Comparison of ENCODE assay signal across 8 mouse cellular contexts in the genomic region with DNA sequence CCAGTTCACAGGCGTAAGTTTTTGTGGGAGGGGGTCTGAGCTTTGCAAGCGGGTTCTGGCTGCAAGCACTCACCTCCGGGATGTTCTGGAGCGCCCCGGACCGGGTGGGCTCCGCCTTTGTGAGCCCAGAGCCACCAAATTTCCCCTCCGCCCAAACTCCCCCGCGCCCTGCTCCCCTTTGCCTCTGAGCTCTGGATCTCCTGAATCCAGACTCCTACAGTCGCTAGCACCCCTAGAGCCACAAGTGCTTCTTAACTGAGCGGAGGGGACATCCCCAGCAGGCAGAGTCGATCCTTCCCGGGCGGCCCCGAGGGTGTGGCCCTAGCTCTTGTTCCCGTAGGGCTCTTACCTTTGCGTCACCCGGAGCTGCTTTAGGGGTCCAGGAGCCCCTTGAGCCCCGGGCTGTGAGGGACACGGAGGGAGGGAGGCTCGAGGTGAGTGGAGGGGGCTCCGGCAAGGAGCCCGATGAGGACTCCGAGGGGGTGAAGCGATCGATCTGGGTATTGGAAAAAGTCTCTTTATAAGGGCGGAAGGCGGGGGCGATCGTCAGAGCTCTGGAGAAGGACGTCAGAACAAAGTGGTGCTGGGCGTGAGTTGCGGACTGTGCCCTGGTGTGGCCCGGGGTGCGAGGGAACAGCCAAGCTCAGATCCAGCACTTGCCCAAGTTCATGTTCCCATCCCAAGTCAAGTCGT. TPM values are rescaled to one million over a fixed set of nuclear protein-coding genes. Genes with fewer than 3 reads are reported as not detected.
DNase-seq lines count a peak whose midpoint lies in the region; ATAC-seq lines count a peak whose summit lies in the region.

No protein-coding gene starts in this region.

- H3K27ac ChIP-seq in heart, embryonic 16.5 days (ENCODE audit: low read length): no peak overlapping the region
- H3K27ac ChIP-seq in embryonic facial prominence, embryonic 12.5 days: no peak overlapping the region
- H3K27ac ChIP-seq in limb, embryonic 10.5 days: peak overlapping the region; percentile 77

- ATAC-seq in heart, embryonic 16.5 days (replicated peaks; ENCODE audit: extremely low read depth, insufficient read depth, low FRiP score): no peak
- ATAC-seq in embryonic facial prominence, embryonic 12.5 days (ENCODE audit: insufficient number of reproducible peaks, insufficient read depth, low FRiP score, low TSS enrichment): peak; percentile 67

- peak overlapping the region; percentile 81 for H3K4me2 ChIP-seq in heart, embryonic 16.5 days (ENCODE audit: low read depth, low read length)
- peak overlapping the region; percentile 89 for H3K4me2 ChIP-seq in embryonic facial prominence, embryonic 12.5 days (replicated peaks)

- peaks cover 5% of the 10 kb centered on the region; the same call in 1 of the 2 replicates for H3K4me1 ChIP-seq in heart, embryonic 16.5 days (ENCODE audit: control insufficient read depth, insufficient read depth, low read length)
- H3K4me1 ChIP-seq in embryonic facial prominence, embryonic 12.5 days: no peaks in the 10 kb centered on the region
- peaks cover 6% of the 10 kb centered on the region; the same call in 1 of the 2 replicates for H3K4me1 ChIP-seq in limb, embryonic 10.5 days

- H3K9me3 ChIP-seq in heart, embryonic 16.5 days (replicated peaks; ENCODE audit: control insufficient read depth, low read length): no peaks in the 10 kb centered on the region
- no peaks in the 10 kb centered on the region for H3K9me3 ChIP-seq in embryonic facial prominence, embryonic 12.5 days
- H3K9me3 ChIP-seq in limb, embryonic 10.5 days (replicated peaks): no peaks in the 10 kb centered on the region

- 3% methylated on average over 37 of the region's 37 CpGs for WGBS in heart, embryonic 16.5 days
- under 1% methylated on average over 37 of the region's 37 CpGs for WGBS in embryonic facial prominence, embryonic 12.5 days
- under 1% methylated on average over 37 of the region's 37 CpGs for WGBS in limb, embryonic 10.5 days

- H3K36me3 ChIP-seq in heart, embryonic 16.5 days (ENCODE audit: control insufficient read depth, insufficient read depth): no peaks in the 10 kb centered on the region
- no peaks in the 10 kb centered on the region for H3K36me3 ChIP-seq in embryonic facial prominence, embryonic 12.5 days
- no peaks in the 10 kb centered on the region for H3K36me3 ChIP-seq in limb, embryonic 10.5 days

- DNase-seq in heart, adult 11 months: no peak
- peak; percentile 29 for DNase-seq in ES-CJ7 (ENCODE audit: low read depth, low spot score)
- peak; percentile 54 for DNase-seq in limb, embryonic 10.5 days (ENCODE audit: low spot score)
- peak; percentile 45 for DNase-seq in retina, postnatal 1 day
- DNase-seq in adrenal gland, adult 2 months: no peak
- DNase-seq in cerebellum, adult 11-12 months: no peak

- H3K27me3 ChIP-seq in heart, embryonic 16.5 days (ENCODE audit: control insufficient read depth, insufficient read depth, low read length): peaks cover 3% of the 10 kb centered on the region
- no peaks in the 10 kb centered on the region for H3K27me3 ChIP-seq in embryonic facial prominence, embryonic 12.5 days
- H3K27me3 ChIP-seq in limb, embryonic 10.5 days (ENCODE audit: low read depth, poor library complexity, severe bottlenecking): peaks cover 15% of the 10 kb centered on the region

- H3K9ac ChIP-seq in heart, embryonic 16.5 days (ENCODE audit: low read length): peak overlapping the region; percentile 60
- peak overlapping the region; percentile 56 for H3K9ac ChIP-seq in embryonic facial prominence, embryonic 12.5 days

- H3K4me3 ChIP-seq in heart, embryonic 16.5 days (ENCODE audit: low read length): peak overlapping the region; percentile 52
- peak overlapping the region; percentile 51 for H3K4me3 ChIP-seq in embryonic facial prominence, embryonic 12.5 days
- peak overlapping the region; percentile 60 for H3K4me3 ChIP-seq in limb, embryonic 10.5 days

RNA-seq across cellular contexts. Expression of a gene that starts 0.5 kb away (rescaled TPM):
- polyA plus RNA-seq in heart, embryonic 16.5 days (2015; fragmentation: Nextera tagmentation; extraction: Ambion mirVana): 1.1 and 1.6 TPM in 2 replicates
- polyA plus RNA-seq in embryonic facial prominence, embryonic 12.5 days (2016; fragmentation: Nextera tagmentation; extraction: Ambion mirVana): 1.4 and 1.6 TPM in 2 replicates
- polyA plus RNA-seq in limb, embryonic 10.5 days (2016; fragmentation: Nextera tagmentation; extraction: Ambion mirVana): 0.14 and 0.34 TPM in 2 replicates
- under 1 TPM in 1 of 2 experiments, not detected in 1; 0.07 TPM for total RNA-seq in adrenal gland, adult 2 months (2021)
- not detected in 2 replicates for polyA plus RNA-seq in adrenal gland, adult 2 months (2012; rRNA removed)

Comparison
In these comparisons a context has a peak if more than half of its experiments do, and no peak if none do; other contexts are left out.
1. DNase-seq: peak in ES-CJ7 (single experiment), limb, embryonic 10.5 days (single experiment) and retina, postnatal 1 day (single experiment); none in heart, adult 11 months (single experiment), adrenal gland, adult 2 months (single experiment) and cerebellum, adult 11-12 months (single experiment).
2. Peak in every context shown above with its lines, with median percentiles within 50 percentile points of each other: H3K4me3 ChIP-seq.